Mouse (Mus musculus) heart, adult 2 months (tissue): ENCODE data around the gene Msl1.
A peak's percentile ranks its signal among the peaks of the same experiment; 100 is the strongest.

Source experiments
- CTCF ChIP-seq: fragments of 200-600 bp; IDR thresholded peaks from 2 replicates; pipeline ENCODE4 v1.8.1; 2022; ENCODE audit warnings: antibody characterized with exemption, mild to moderate bottlenecking, moderate library complexity
- EP300 ChIP-seq: fragments of 200-500 bp; IDR thresholded peaks from 2 replicates; pipeline ENCODE4 v1.6.1; 2011; ENCODE audit warnings: low read depth, low read length, control low read depth; ENCODE audit not compliant: insufficient read depth
- POLR2A ChIP-seq: fragments of 200-500 bp; IDR thresholded peaks from 2 replicates; pipeline ENCODE4 v1.6.1; 2011; ENCODE audit warnings: mild to moderate bottlenecking, low read depth, low read length, control low read depth; ENCODE audit not compliant: insufficient read depth

GRCm38 (mm10) chr11:98795015-98795713, at the start of gene Msl1:
- peak; percentile 60; the same call in 1 of the 2 replicates for TF ChIP-seq POLR2A
- TF ChIP-seq CTCF = no peak
- no peak for TF ChIP-seq EP300
